Mouse (Mus musculus) urinary bladder, postnatal 10 days (tissue): ENCODE results near the gene Cyth3.

Source experiments
- DNase-seq: peaks from one replicate; pipeline ENCODE4 v3.0.0; 2022; ENCODE audit warnings: low spot score

The Cyth3 gene

GRCm38 (mm10) chr5:143668884-143669283 is 46.6 kb downstream of the Cyth3 start:
- no peak for DNase-seq

GRCm38 (mm10) chr5:143669393-143669792 is 47.1 kb downstream of the Cyth3 start:
- no peak for DNase-seq

- no peak for DNase-seq
These were observed 47.6 kb downstream of the Cyth3 start for GRCm38 (mm10) chr5:143669839-143670238.

GRCm38 (mm10) chr5:143670740-143671415 is 48.6 kb downstream of the Cyth3 start:
- no peak for DNase-seq

- no peak for DNase-seq
These were observed 52.3 kb downstream of the Cyth3 start for GRCm38 (mm10) chr5:143674576-143674975.

GRCm38 (mm10) chr5:143676218-143676985 is 54.2 kb downstream of the Cyth3 start:
- no peak for DNase-seq

GRCm38 (mm10) chr5:143677363-143677762 is 55.1 kb downstream of the Cyth3 start:
- DNase-seq: no peak

- no peak for DNase-seq
These were observed 56.5 kb downstream of the Cyth3 start for GRCm38 (mm10) chr5:143678634-143679271.

- DNase-seq: no peak
These were observed 57.4 kb downstream of the Cyth3 start for GRCm38 (mm10) chr5:143679654-143680053.

GRCm38 (mm10) chr5:143683696-143684095 is 61.4 kb downstream of the Cyth3 start:
- DNase-seq: no peak

- no peak for DNase-seq
These were observed 62.7 kb downstream of the Cyth3 start for GRCm38 (mm10) chr5:143684911-143685390.

GRCm38 (mm10) chr5:143686456-143686855 is 64.2 kb downstream of the Cyth3 start:
- DNase-seq: no peak

- DNase-seq: no peak
These were observed 65.3 kb downstream of the Cyth3 start for GRCm38 (mm10) chr5:143687589-143687988.

GRCm38 (mm10) chr5:143690392-143690791 is 68.1 kb downstream of the Cyth3 start:
- no peak for DNase-seq

GRCm38 (mm10) chr5:143690926-143691325 is 68.7 kb downstream of the Cyth3 start:
- no peak for DNase-seq

GRCm38 (mm10) chr5:143696323-143696722 is 74.1 kb downstream of the Cyth3 start:
- no peak for DNase-seq

GRCm38 (mm10) chr5:143698454-143698853 is 76.2 kb downstream of the Cyth3 start:
- no peak for DNase-seq

- DNase-seq: no peak
These were observed 78.0 kb downstream of the Cyth3 start for GRCm38 (mm10) chr5:143700247-143700646.

GRCm38 (mm10) chr5:143701074-143701473 is 78.8 kb downstream of the Cyth3 start:
- no peak for DNase-seq

GRCm38 (mm10) chr5:143704875-143705658 is 82.8 kb downstream of the Cyth3 start:
- DNase-seq: no peak

- DNase-seq: no peak
These were observed 83.4 kb downstream of the Cyth3 start for GRCm38 (mm10) chr5:143705659-143705982.
